9 mouse cellular contexts compared by ENCODE assay signal in the genomic region with DNA sequence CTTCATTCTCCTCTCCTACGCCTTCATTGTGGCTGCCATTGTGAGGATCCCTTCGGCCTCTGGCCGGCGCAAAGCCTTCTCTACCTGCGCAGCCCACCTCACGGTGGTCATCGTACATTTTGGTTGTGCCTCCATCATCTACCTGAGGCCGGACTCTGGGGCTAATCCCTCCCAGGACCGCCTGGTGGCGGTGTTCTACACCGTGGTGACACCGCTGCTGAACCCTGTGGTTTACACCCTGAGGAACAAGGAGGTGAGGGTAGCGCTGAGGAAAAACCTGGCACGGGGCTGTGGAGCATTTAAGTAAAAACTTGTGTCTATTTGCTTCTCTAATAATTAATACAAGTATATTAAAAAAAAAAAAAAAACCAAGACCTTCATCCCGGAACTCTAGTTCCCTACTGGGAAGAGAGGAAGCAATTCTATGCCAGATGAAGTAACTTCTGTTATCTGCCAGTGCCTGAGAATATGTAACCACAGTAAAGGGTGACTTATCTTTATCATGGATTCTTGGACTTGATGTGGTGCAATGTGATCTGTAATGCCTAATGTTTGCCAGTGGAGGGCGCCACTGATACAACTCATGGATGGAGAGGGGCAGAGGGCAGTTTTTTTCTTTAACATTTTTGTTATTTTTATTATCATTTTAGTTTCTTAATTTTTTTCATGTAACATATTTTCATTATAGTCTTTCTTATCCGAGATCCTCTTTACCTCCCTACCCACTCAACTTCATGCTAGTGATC. TPM values are rescaled to one million over a fixed set of nuclear protein-coding genes. Genes with fewer than 3 reads are reported as not detected.
DNase-seq lines count a peak whose midpoint lies in the region; ATAC-seq and TF ChIP-seq lines count a peak whose summit lies in the region.
"Had no signal": no experiment of that assay in that cellular context is flagged by ENCODE, and none has a peak within 500 bp of the region (broad histone marks: within the 10 kb centered on the region; RNA-seq: fewer than 3 reads in every experiment).

No protein-coding gene starts in this region.

- peak; percentile 29 for DNase-seq in hindbrain, postnatal 0 days (ENCODE audit: low spot score)
- peak; percentile 79 for DNase-seq in CD4-positive, CD25-positive, alpha-beta regulatory T cell, adult 2 months (ENCODE audit: low read depth, low spot score)
- DNase-seq in ZHBTc4 (ENCODE audit: low read depth, low spot score), result peak; percentile 74
- DNase-seq in thymus, postnatal 36 days, result peak; percentile 47 to 54
- DNase-seq in gastrocnemius, postnatal 10 days, result no peak
- DNase-seq in urinary bladder, adult 2 months (ENCODE audit: low spot score), result no peak

- no peak for ATAC-seq in hindbrain, postnatal 0 days
- no peak for ATAC-seq in hindbrain, embryonic 13.5 days (ENCODE audit: low FRiP score)
- peak; percentile 77 for ATAC-seq in inflammation-experienced regulatory T-cells, adult 6 months

- H3K27me3 ChIP-seq in hindbrain, postnatal 0 days (ENCODE audit: insufficient read depth, low read length), result no peaks in the 10 kb centered on the region
- H3K27me3 ChIP-seq in hindbrain, embryonic 13.5 days, result no peaks in the 10 kb centered on the region

- H3K4me1 ChIP-seq in hindbrain, postnatal 0 days (ENCODE audit: insufficient read depth, low read length), result no peaks in the 10 kb centered on the region
- no peaks in the 10 kb centered on the region for H3K4me1 ChIP-seq in hindbrain, embryonic 13.5 days (replicated peaks)

- no peak overlapping the region for H3K9ac ChIP-seq in hindbrain, postnatal 0 days (replicated peaks; ENCODE audit: low read length)
- no peak overlapping the region for H3K9ac ChIP-seq in hindbrain, embryonic 13.5 days

- no peaks in the 10 kb centered on the region for H3K9me3 ChIP-seq in hindbrain, postnatal 0 days (ENCODE audit: low read length)
- no peaks in the 10 kb centered on the region for H3K9me3 ChIP-seq in hindbrain, embryonic 13.5 days

- no peak overlapping the region for H3K4me2 ChIP-seq in hindbrain, postnatal 0 days (ENCODE audit: low read depth, low read length)
- H3K4me2 ChIP-seq in hindbrain, embryonic 13.5 days, result no peak overlapping the region

- no peak overlapping the region for H3K27ac ChIP-seq in hindbrain, postnatal 0 days
- H3K27ac ChIP-seq in hindbrain, embryonic 13.5 days, result no peak overlapping the region

- H3K4me3 ChIP-seq in hindbrain, postnatal 0 days (ENCODE audit: low read length), result no peak overlapping the region
- no peak overlapping the region for H3K4me3 ChIP-seq in hindbrain, embryonic 13.5 days

- no peaks in the 10 kb centered on the region for H3K36me3 ChIP-seq in hindbrain, postnatal 0 days (ENCODE audit: insufficient read depth, low read length)
- H3K36me3 ChIP-seq in hindbrain, embryonic 13.5 days, result no peaks in the 10 kb centered on the region

- peak; percentile 57 for TF ChIP-seq CTCF in hindbrain, postnatal 0 days (IDR thresholded peaks at IDR 0.05; ENCODE audit: low read depth)

- WGBS in hindbrain, postnatal 0 days, result 60% methylated on average over 17 of the region's 17 CpGs
- 57% methylated on average over 17 of the region's 17 CpGs for WGBS in hindbrain, embryonic 13.5 days

RNA-seq across cellular contexts. Expression of gene Olfr1358, which starts 3.2 kb away (rescaled TPM):
- not detected in 2 replicates for total RNA-seq in hindbrain, postnatal 0 days (2014; rRNA removed)
- not detected in 2 replicates for polyA plus RNA-seq in hindbrain, postnatal 0 days (2015; fragmentation: Nextera tagmentation; extraction: Ambion mirVana)
- not detected in 2 replicates for polyA plus RNA-seq in hindbrain, embryonic 13.5 days (2015; fragmentation: Nextera tagmentation; extraction: Ambion mirVana)
- not detected for polyA plus RNA-seq in inflammation-experienced regulatory T-cells, adult 6 months (2017; shearing (Covaris generic))
- not detected for total RNA-seq in gastrocnemius, postnatal 10 days (2021)
- not detected in 2 replicates for polyA plus RNA-seq in urinary bladder, adult 2 months (2012; rRNA removed)
- polyA plus RNA-seq: lung, embryonic 16.5 days had no signal

RNA-seq across cellular contexts. Expression of gene Ilvbl, which starts 53.7 kb away (rescaled TPM):
- 59.1 and 66.2 TPM in 2 replicates for total RNA-seq in hindbrain, postnatal 0 days (2014; rRNA removed)
- polyA plus RNA-seq in hindbrain, postnatal 0 days (2015; fragmentation: Nextera tagmentation; extraction: Ambion mirVana), result 83.6 and 86.4 TPM in 2 replicates
- 56.1 and 61.2 TPM in 2 replicates for polyA plus RNA-seq in hindbrain, embryonic 13.5 days (2015; fragmentation: Nextera tagmentation; extraction: Ambion mirVana)
- 10 to 100 TPM; 52.8 to 69.0 (median 58.9) TPM for polyA plus RNA-seq in inflammation-experienced regulatory T-cells, adult 6 months (2017; shearing (Covaris generic))
- 10 to 100 TPM; 18.0 to 19.2 TPM for total RNA-seq in gastrocnemius, postnatal 10 days (2021)
- polyA plus RNA-seq in urinary bladder, adult 2 months (2012; rRNA removed), result 32.3 and 38.6 TPM in 2 replicates

RNA-seq across cellular contexts. Expression of gene Pdxk, which starts 55.7 kb away (rescaled TPM):
- 63.1 and 70.7 TPM in 2 replicates for total RNA-seq in hindbrain, postnatal 0 days (2014; rRNA removed)
- 42.8 and 45.8 TPM in 2 replicates for polyA plus RNA-seq in hindbrain, postnatal 0 days (2015; fragmentation: Nextera tagmentation; extraction: Ambion mirVana)
- polyA plus RNA-seq in hindbrain, embryonic 13.5 days (2015; fragmentation: Nextera tagmentation; extraction: Ambion mirVana), result 19.2 and 20.1 TPM in 2 replicates
- polyA plus RNA-seq in inflammation-experienced regulatory T-cells, adult 6 months (2017; shearing (Covaris generic)), result 10 to 100 TPM in 1 of 3 experiments, 1 to 10 TPM in 2; 6.3 to 11.6 (median 9.0) TPM
- total RNA-seq in gastrocnemius, postnatal 10 days (2021), result 1 to 10 TPM; 7.1 to 8.6 TPM
- polyA plus RNA-seq in urinary bladder, adult 2 months (2012; rRNA removed), result 28.2 and 33.3 TPM in 2 replicates

Comparison
In these comparisons a context has a peak if more than half of its experiments do, and no peak if none do; other contexts are left out.
1. DNase-seq: peak in hindbrain, postnatal 0 days (single experiment), CD4-positive, CD25-positive, alpha-beta regulatory T cell, adult 2 months (single experiment), ZHBTc4 (single experiment) and thymus, postnatal 36 days (2 of 2); none in gastrocnemius, postnatal 10 days (single experiment) and urinary bladder, adult 2 months (single experiment).